Mouse (Mus musculus): Measurements from ENCODE around the gene Apobr. TPM values are rescaled to one million over a fixed set of nuclear protein-coding genes. Genes with fewer than 3 reads are reported as not detected.

The Apobr gene
- total RNA-seq, 2 experiments from 2014 or later = 0.55 to 0.88 TPM

DNA sequence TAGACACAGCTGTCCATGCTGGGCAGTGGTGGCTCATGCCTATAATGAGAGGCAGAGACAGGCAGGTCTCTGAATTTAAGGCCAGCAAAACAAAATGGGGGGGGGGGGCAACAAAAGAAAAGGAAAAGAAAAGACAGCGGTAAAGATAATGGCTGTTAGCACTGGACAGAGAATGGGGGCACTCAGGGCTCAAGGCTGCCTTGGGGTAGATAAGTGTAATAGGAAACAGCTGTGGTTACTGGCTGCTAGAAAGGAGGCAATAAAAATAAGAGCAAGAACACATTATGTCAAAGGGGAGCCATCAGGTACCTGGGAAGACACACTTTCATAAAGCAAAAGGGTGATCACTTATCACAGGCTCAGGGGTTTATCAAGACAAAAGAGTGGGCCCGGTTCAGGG lies 47.7 kb downstream of the Apobr start:
- intact Hi-C loops (cut with DNase I; ENCODE audit: low total_unique reads) = no loop called here
- DNase-seq = no peak

DNA sequence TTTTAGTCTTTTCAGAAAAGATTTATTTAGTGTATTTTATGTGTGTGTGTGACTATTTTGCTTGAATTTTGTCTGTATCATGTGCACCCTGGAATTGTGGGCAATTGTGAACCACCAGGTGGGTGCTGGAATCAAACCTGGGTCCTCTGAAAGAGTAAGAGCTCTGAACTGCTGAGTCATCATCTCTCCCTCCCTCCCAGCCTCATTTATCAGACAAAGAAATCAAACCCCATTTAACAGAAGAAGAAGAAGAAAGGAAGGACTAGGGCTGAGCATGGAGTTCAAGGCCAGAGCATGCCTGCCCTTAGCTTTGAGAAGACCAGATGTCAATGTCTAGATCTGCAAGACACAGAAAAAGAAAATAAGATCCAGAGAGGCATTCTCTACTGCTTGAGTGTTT lies 50.6 kb downstream of the Apobr start:
- intact Hi-C loops (cut with DNase I; ENCODE audit: low total_unique reads) = no loop called here
- DNase-seq = no peak

DNA sequence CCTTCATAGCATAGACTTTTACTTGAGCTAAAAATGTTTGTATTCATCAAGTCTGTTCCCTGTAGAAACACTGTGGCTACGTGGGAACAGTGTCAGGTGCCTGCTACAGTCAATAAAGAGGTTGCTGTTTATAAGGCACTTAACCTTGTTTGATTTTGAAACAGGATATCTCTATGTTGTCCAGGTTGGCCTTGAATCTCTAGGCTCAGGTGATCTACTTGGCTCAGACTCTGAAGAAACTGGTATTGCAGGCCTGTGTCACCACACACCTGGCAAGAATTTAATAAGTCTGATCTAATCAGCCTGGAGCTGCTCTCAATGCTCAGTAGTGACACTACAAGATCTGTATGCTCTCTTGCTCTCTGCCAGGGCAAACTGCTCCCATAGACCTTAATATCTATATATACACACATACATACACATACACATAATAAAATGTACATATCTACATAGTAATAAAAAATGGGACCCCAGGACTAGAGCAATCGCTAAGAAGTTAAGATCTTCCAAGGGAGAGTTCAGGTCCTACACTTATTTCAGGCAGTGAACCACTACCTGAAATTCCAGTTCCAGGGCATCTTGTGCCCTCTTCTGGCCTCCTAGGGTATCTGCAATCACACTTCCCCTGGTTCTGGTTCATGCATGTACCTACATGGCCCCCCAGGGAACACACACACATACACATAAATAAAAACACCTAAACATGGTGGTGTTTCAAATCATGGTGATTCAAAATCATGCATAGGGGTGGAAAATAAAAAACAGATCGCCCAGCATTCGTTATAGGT lies 52.2 kb downstream of the Apobr start:
- intact Hi-C loops (cut with DNase I; ENCODE audit: low total_unique reads) = loop anchor here (2.0 kb wide), 1 partner anchor 58 kb away; no protein-coding TSS in a partner anchor
- no peak for DNase-seq

Small RNAs within 50 kb of the gene (microRNA-seq; reads per million reads assigned to microRNA genes)
- gene Mir7059 = 0 to 2.2 reads per million in 2 experiments

Other genes with a start within 250 kb of the Apobr start
- under 1 TPM; 0.25 to 0.33 TPM for gene Lat, start 215.4 kb upstream of the Apobr start, total RNA-seq (2021)
- gene Spns1, start 207.5 kb upstream of the Apobr start, total RNA-seq (2021) = 10 to 100 TPM; 21.5 to 26.4 TPM
- 1 to 10 TPM; 2.1 to 2.6 TPM for gene Nfatc2ip, start 188.2 kb upstream of the Apobr start, total RNA-seq (2021)
- under 1 TPM in 1 of 2 experiments, not detected in 1; 0.08 TPM for gene Cd19, start 170.1 kb upstream of the Apobr start, total RNA-seq (2021)
- 10 to 100 TPM; 12.1 to 12.7 TPM for gene Rabep2, start 156.2 kb upstream of the Apobr start, total RNA-seq (2021)
- gene Atp2a1, start 121.8 kb upstream of the Apobr start, total RNA-seq (2021) = over 10,000 TPM; 16,285 to 17,681 TPM
- 10 to 100 TPM; 47.1 to 47.6 TPM for gene Sh2b1, start 109.5 kb upstream of the Apobr start, total RNA-seq (2021)
- 100 to 1,000 TPM; 117 to 146 TPM for gene Tufm, start 97.6 kb upstream of the Apobr start, total RNA-seq (2021)
- 10 to 100 TPM; 31.1 to 32.4 TPM for gene Atxn2l, start 81.5 kb upstream of the Apobr start, total RNA-seq (2021)
- 100 to 1,000 TPM; 135 to 136 TPM for gene Eif3c, start 18.5 kb upstream of the Apobr start, total RNA-seq (2021)
- 1 to 10 TPM; 6.5 to 7.6 TPM for gene Cln3, start 875 bp downstream of the Apobr start, total RNA-seq (2021)
- gene Il27, start 10.0 kb downstream of the Apobr start, total RNA-seq (2021) = not detected
- 10 to 100 TPM; 15.4 to 18.3 TPM for gene Nupr1, start 45.9 kb downstream of the Apobr start, total RNA-seq (2021)
- gene Sgf29, start 64.4 kb downstream of the Apobr start, total RNA-seq (2021) = 10 to 100 TPM; 23.2 to 24.6 TPM
- 10 to 100 TPM; 20.3 to 45.9 TPM for gene Sult1a1, start 91.5 kb downstream of the Apobr start, total RNA-seq (2021)
- gene Bola2, start 110.5 kb downstream of the Apobr start, total RNA-seq (2021) = 10 to 100 TPM; 40.7 to 41.6 TPM
- gene Slx1b, start 110.8 kb downstream of the Apobr start, total RNA-seq (2021) = 1 to 10 TPM; 3.7 to 4.6 TPM
- gene Coro1a, start 122.8 kb downstream of the Apobr start, total RNA-seq (2021) = 1 to 10 TPM; 2.7 to 3.6 TPM
- gene Mapk3, start 174.7 kb downstream of the Apobr start, total RNA-seq (2021) = 10 to 100 TPM; 35.0 to 40.0 TPM
- 1 to 10 TPM in 1 of 2 experiments, under 1 TPM in 1; 0.92 to 1.8 TPM for gene Gdpd3, start 181.4 kb downstream of the Apobr start, total RNA-seq (2021)
- 10 to 100 TPM; 52.4 to 64.9 TPM for gene Ypel3, start 192.0 kb downstream of the Apobr start, total RNA-seq (2021)
- gene Tbx6, start 196.5 kb downstream of the Apobr start, total RNA-seq (2021) = under 1 TPM; 0.31 to 0.55 TPM
- 10 to 100 TPM; 28.0 to 33.6 TPM for gene Ppp4c, start 207.6 kb downstream of the Apobr start, total RNA-seq (2021)
- 10 to 100 TPM; 12.5 to 14.2 TPM for gene Fam57b, start 212.7 kb downstream of the Apobr start, total RNA-seq (2021)
- gene 4930451I11Rik, start 246.7 kb downstream of the Apobr start, total RNA-seq (2021) = not detected